ENCODE assay signal across 7 mouse cellular contexts in genomic region chr6:48700251-48701075, GRCm38 (mm10). TPM values are rescaled to one million over a fixed set of nuclear protein-coding genes. Genes with fewer than 3 reads are reported as not detected.
DNase-seq lines count a peak whose midpoint lies in the region; ATAC-seq and TF ChIP-seq lines count a peak whose summit lies in the region.

No protein-coding gene starts in this region.

- peaks cover 40% of the 10 kb centered on the region for H3K36me3 ChIP-seq in thymus, adult 2 months (ENCODE audit: control insufficient read depth, insufficient read depth, low read length)
- H3K36me3 ChIP-seq in heart, embryonic 12.5 days = peaks cover 8% of the 10 kb centered on the region; the same call in 1 of the 2 replicates
- H3K36me3 ChIP-seq in liver, embryonic 16.5 days (ENCODE audit: control insufficient read depth, insufficient read depth) = no peaks in the 10 kb centered on the region
- no peaks in the 10 kb centered on the region for H3K36me3 ChIP-seq in forebrain, embryonic 13.5 days (ENCODE audit: poor library complexity, severe bottlenecking)

- peak; percentile 77 for ATAC-seq in heart, embryonic 12.5 days (ENCODE audit: insufficient number of reproducible peaks, low FRiP score)
- ATAC-seq in liver, embryonic 16.5 days (ENCODE audit: low read depth) = peak; percentile 60
- ATAC-seq in forebrain, embryonic 13.5 days = no peak
- no peak for ATAC-seq in erythroid progenitor cell, adult 5-6 weeks (replicated peaks; ENCODE audit: low FRiP score, poor library complexity, severe bottlenecking)

- 39% methylated on average over 5 of the region's 5 CpGs for WGBS in thymus, adult 2 months
- 25% methylated on average over 5 of the region's 5 CpGs for WGBS in heart, embryonic 12.5 days
- WGBS in liver, embryonic 16.5 days (ENCODE audit: insufficient replicate concordance) = 13% methylated on average over 5 of the region's 5 CpGs
- 64% methylated on average over 5 of the region's 5 CpGs for WGBS in forebrain, embryonic 13.5 days

- H3K27ac ChIP-seq in thymus, adult 2 months (ENCODE audit: control insufficient read depth, insufficient read depth, low read length) = peak overlapping the region; percentile 70
- H3K27ac ChIP-seq in heart, embryonic 12.5 days (ENCODE audit: poor library complexity, severe bottlenecking) = peak overlapping the region; percentile 80
- H3K27ac ChIP-seq in liver, embryonic 16.5 days (ENCODE audit: low read length) = peak overlapping the region; percentile 32; the same call in 1 of the 2 replicates
- no peak overlapping the region for H3K27ac ChIP-seq in forebrain, embryonic 13.5 days

- DNase-seq in thymus, adult 2 months = no peak
- DNase-seq in thymus, postnatal 36 days = no peak
- DNase-seq in cerebellum, postnatal 4 days (ENCODE audit: low spot score in 2 of 2) = no peak

- no peak overlapping the region for H3K9ac ChIP-seq in heart, embryonic 12.5 days
- no peak overlapping the region for H3K9ac ChIP-seq in liver, embryonic 16.5 days (ENCODE audit: low read depth, low read length)
- H3K9ac ChIP-seq in forebrain, embryonic 13.5 days = no peak overlapping the region

- no peak overlapping the region for H3K4me3 ChIP-seq in thymus, adult 2 months (ENCODE audit: control insufficient read depth, insufficient read depth, low read length)
- H3K4me3 ChIP-seq in heart, embryonic 12.5 days = no peak overlapping the region
- H3K4me3 ChIP-seq in liver, embryonic 16.5 days (ENCODE audit: low read depth, low read length) = no peak overlapping the region
- H3K4me3 ChIP-seq in forebrain, embryonic 13.5 days = no peak overlapping the region

- TF ChIP-seq CTCF in thymus, adult 2 months (IDR thresholded peaks at IDR 0.05; ENCODE audit: borderline replicate concordance, control insufficient read depth, extremely low read depth, insufficient read depth, low read length, poor library complexity) = no peak

- peaks cover 40% of the 10 kb centered on the region for H3K4me1 ChIP-seq in thymus, adult 2 months (replicated peaks; ENCODE audit: control insufficient read depth, insufficient read depth, low read length)
- peaks cover 3% of the 10 kb centered on the region; the same call in 1 of the 2 replicates for H3K4me1 ChIP-seq in heart, embryonic 12.5 days (replicated peaks)
- no peaks in the 10 kb centered on the region; the same call in 1 of the 2 replicates for H3K4me1 ChIP-seq in liver, embryonic 16.5 days (ENCODE audit: control insufficient read depth, low read depth, low read length)
- no peaks in the 10 kb centered on the region for H3K4me1 ChIP-seq in forebrain, embryonic 13.5 days

- TF ChIP-seq POLR2A in thymus, adult 2 months (IDR thresholded peaks at IDR 0.05; ENCODE audit: control insufficient read depth, extremely low read depth, insufficient read depth, low read length, poor library complexity) = no peak

- no peak overlapping the region for H3K4me2 ChIP-seq in heart, embryonic 12.5 days
- no peak overlapping the region for H3K4me2 ChIP-seq in liver, embryonic 16.5 days (ENCODE audit: low read depth, low read length)
- no peak overlapping the region for H3K4me2 ChIP-seq in forebrain, embryonic 13.5 days

- no peaks in the 10 kb centered on the region for H3K9me3 ChIP-seq in heart, embryonic 12.5 days (replicated peaks)
- H3K9me3 ChIP-seq in liver, embryonic 16.5 days (replicated peaks; ENCODE audit: control insufficient read depth, low read length) = no peaks in the 10 kb centered on the region
- no peaks in the 10 kb centered on the region for H3K9me3 ChIP-seq in forebrain, embryonic 13.5 days (replicated peaks)

- H3K27me3 ChIP-seq in thymus, adult 2 months (ENCODE audit: control insufficient read depth, insufficient read depth, low read length) = no peaks in the 10 kb centered on the region
- H3K27me3 ChIP-seq in heart, embryonic 12.5 days (replicated peaks) = no peaks in the 10 kb centered on the region
- no peaks in the 10 kb centered on the region for H3K27me3 ChIP-seq in liver, embryonic 16.5 days (ENCODE audit: control insufficient read depth, insufficient read depth, low read depth, low read length)
- H3K27me3 ChIP-seq in forebrain, embryonic 13.5 days = no peaks in the 10 kb centered on the region

RNA-seq across cellular contexts. Expression of gene Gimap6, which starts 7.6 kb away (rescaled TPM):
- 72.9 and 82.4 TPM in 2 replicates for polyA plus RNA-seq in thymus, adult 2 months (2012; rRNA removed)
- polyA plus RNA-seq in heart, embryonic 12.5 days (2016; fragmentation: Nextera tagmentation; extraction: Ambion mirVana) = 28.7 and 28.8 TPM in 2 replicates
- 8.9 and 9.9 TPM in 2 replicates for polyA plus RNA-seq in liver, embryonic 16.5 days (2015; fragmentation: Nextera tagmentation; extraction: Ambion mirVana)
- 4.8 and 5.1 TPM in 2 replicates for polyA plus RNA-seq in forebrain, embryonic 13.5 days (2015; fragmentation: Nextera tagmentation; extraction: Ambion mirVana)
- total RNA-seq in erythroid progenitor cell, adult 5-6 weeks (2015; ENCODE audit: low replicate concordance) = 11.2 and 30.2 TPM in 2 replicates
- total RNA-seq in erythroid progenitor cell, adult 5-6 weeks (2017; ENCODE audit: low replicate concordance) = 17.7 and 25.0 TPM in 2 replicates

RNA-seq across cellular contexts. Expression of gene Gimap4, which starts 16.1 kb away (rescaled TPM):
- 43.0 and 64.0 TPM in 2 replicates for polyA plus RNA-seq in thymus, adult 2 months (2012; rRNA removed)
- polyA plus RNA-seq in heart, embryonic 12.5 days (2016; fragmentation: Nextera tagmentation; extraction: Ambion mirVana) = 9.9 and 10.7 TPM in 2 replicates
- 11.0 and 11.4 TPM in 2 replicates for polyA plus RNA-seq in liver, embryonic 16.5 days (2015; fragmentation: Nextera tagmentation; extraction: Ambion mirVana)
- polyA plus RNA-seq in forebrain, embryonic 13.5 days (2015; fragmentation: Nextera tagmentation; extraction: Ambion mirVana) = 1.9 and 2.2 TPM in 2 replicates
- total RNA-seq in erythroid progenitor cell, adult 5-6 weeks (2015; ENCODE audit: low replicate concordance) = 13.7 and 46.5 TPM in 2 replicates
- total RNA-seq in erythroid progenitor cell, adult 5-6 weeks (2017; ENCODE audit: low replicate concordance) = 26.5 and 34.1 TPM in 2 replicates

RNA-seq across cellular contexts. Expression of gene Gm28053, which starts 17.9 kb away (rescaled TPM):
- polyA plus RNA-seq in thymus, adult 2 months (2012; rRNA removed) = 0.36 and 0.88 TPM in 2 replicates
- polyA plus RNA-seq in heart, embryonic 12.5 days (2016; fragmentation: Nextera tagmentation; extraction: Ambion mirVana) = 2.4 and 3.6 TPM in 2 replicates
- polyA plus RNA-seq in liver, embryonic 16.5 days (2015; fragmentation: Nextera tagmentation; extraction: Ambion mirVana) = 0.40 TPM in 1 of 2 replicates, not detected in the other
- polyA plus RNA-seq in forebrain, embryonic 13.5 days (2015; fragmentation: Nextera tagmentation; extraction: Ambion mirVana) = 0.70 and 0.71 TPM in 2 replicates
- total RNA-seq in erythroid progenitor cell, adult 5-6 weeks (2015; ENCODE audit: low replicate concordance) = not detected in 2 replicates
- total RNA-seq in erythroid progenitor cell, adult 5-6 weeks (2017; ENCODE audit: low replicate concordance) = 1.9 and 23.4 TPM in 2 replicates

RNA-seq across cellular contexts. Expression of gene Gimap7, which starts 18.0 kb away (rescaled TPM):
- polyA plus RNA-seq in thymus, adult 2 months (2012; rRNA removed) = 3.8 and 6.3 TPM in 2 replicates
- polyA plus RNA-seq in heart, embryonic 12.5 days (2016; fragmentation: Nextera tagmentation; extraction: Ambion mirVana) = not detected in 2 replicates
- 0.13 and 0.16 TPM in 2 replicates for polyA plus RNA-seq in liver, embryonic 16.5 days (2015; fragmentation: Nextera tagmentation; extraction: Ambion mirVana)
- polyA plus RNA-seq in forebrain, embryonic 13.5 days (2015; fragmentation: Nextera tagmentation; extraction: Ambion mirVana) = not detected in 2 replicates
- 6.1 and 10.5 TPM in 2 replicates for total RNA-seq in erythroid progenitor cell, adult 5-6 weeks (2015; ENCODE audit: low replicate concordance)
- 4.0 TPM in 1 of 2 replicates, not detected in the other for total RNA-seq in erythroid progenitor cell, adult 5-6 weeks (2017; ENCODE audit: low replicate concordance)

RNA-seq across cellular contexts. Expression of gene Gimap9, which starts 24.5 kb away (rescaled TPM):
- polyA plus RNA-seq in thymus, adult 2 months (2012; rRNA removed) = 42.5 and 49.6 TPM in 2 replicates
- polyA plus RNA-seq in heart, embryonic 12.5 days (2016; fragmentation: Nextera tagmentation; extraction: Ambion mirVana) = 8.7 and 9.4 TPM in 2 replicates
- polyA plus RNA-seq in liver, embryonic 16.5 days (2015; fragmentation: Nextera tagmentation; extraction: Ambion mirVana) = 7.2 and 9.8 TPM in 2 replicates
- polyA plus RNA-seq in forebrain, embryonic 13.5 days (2015; fragmentation: Nextera tagmentation; extraction: Ambion mirVana) = 1.7 and 2.7 TPM in 2 replicates
- total RNA-seq in erythroid progenitor cell, adult 5-6 weeks (2015; ENCODE audit: low replicate concordance) = 5.4 and 14.4 TPM in 2 replicates
- 5.7 and 9.0 TPM in 2 replicates for total RNA-seq in erythroid progenitor cell, adult 5-6 weeks (2017; ENCODE audit: low replicate concordance)

Comparison
In these comparisons a context has a peak if more than half of its experiments do, and no peak if none do; other contexts are left out.
1. ATAC-seq: peak in heart, embryonic 12.5 days (single experiment) and liver, embryonic 16.5 days (single experiment); none in forebrain, embryonic 13.5 days (single experiment) and erythroid progenitor cell, adult 5-6 weeks (single experiment).